Comparison of ENCODE assay signal across 10 mouse cellular contexts in genomic region chr4:138597904-138598347, GRCm38 (mm10). TPM values are rescaled to one million over a fixed set of nuclear protein-coding genes. Genes with fewer than 3 reads are reported as not detected.
DNase-seq lines count a peak whose midpoint lies in the region; ATAC-seq and TF ChIP-seq lines count a peak whose summit lies in the region.
"Had no signal": no experiment of that assay in that cellular context is flagged by ENCODE, and none has a peak within 500 bp of the region (broad histone marks: within the 10 kb centered on the region; RNA-seq: fewer than 3 reads in every experiment).

No protein-coding gene starts in this region.

- H3K27me3 ChIP-seq in hindbrain, postnatal 0 days (ENCODE audit: insufficient read depth, low read length) = no peaks in the 10 kb centered on the region

- 0 out of 2 replicates have a peak overlapping the region, but pooled peaks have one; percentile 19 for H3K4me2 ChIP-seq in hindbrain, postnatal 0 days (ENCODE audit: low read depth, low read length)
- H3K4me2 ChIP-seq: limb, embryonic 12.5 days had no signal

- H3K9me3 ChIP-seq in hindbrain, postnatal 0 days (ENCODE audit: low read length) = no peaks in the 10 kb centered on the region
- H3K9me3 ChIP-seq: limb, embryonic 12.5 days had no signal

- DNase-seq in cerebellum, postnatal 14 days = peak; percentile 38 to 63
- DNase-seq in cerebellum, adult 9-10 months = no peak
- peak; percentile 13 to 15 for DNase-seq in B cell, adult 2 months
- peak; percentile 77 for DNase-seq in embryo, embryonic 11 days
- peak; percentile 86 for DNase-seq in hindbrain, postnatal 0 days (ENCODE audit: low spot score)
- DNase-seq in right cerebral cortex, postnatal 25 days = peak; percentile 41
- no peak for DNase-seq in cerebellum, adult 18-20 months

- no peak for TF ChIP-seq CTCF in hindbrain, postnatal 0 days (IDR thresholded peaks at IDR 0.05; ENCODE audit: low read depth)

- peak; percentile 85 for ATAC-seq in hindbrain, postnatal 0 days
- ATAC-seq in megakaryocyte-erythroid progenitor cell, adult 5-6 weeks (replicated peaks; ENCODE audit: low FRiP score, low TSS enrichment, poor library complexity, severe bottlenecking) = peak; percentile 68

- H3K4me3 ChIP-seq in hindbrain, postnatal 0 days (ENCODE audit: low read length) = no peak overlapping the region
- H3K4me3 ChIP-seq: limb, embryonic 12.5 days had no signal

- peaks cover 22% of the 10 kb centered on the region for H3K4me1 ChIP-seq in hindbrain, postnatal 0 days (ENCODE audit: insufficient read depth, low read length)
- H3K4me1 ChIP-seq: limb, embryonic 12.5 days had no signal

- H3K9ac ChIP-seq in hindbrain, postnatal 0 days (replicated peaks; ENCODE audit: low read length) = no peak overlapping the region
- H3K9ac ChIP-seq: limb, embryonic 12.5 days had no signal

- peak overlapping the region; percentile 74 for H3K27ac ChIP-seq in hindbrain, postnatal 0 days
- H3K27ac ChIP-seq: limb, embryonic 12.5 days had no signal

- no peaks in the 10 kb centered on the region for H3K36me3 ChIP-seq in hindbrain, postnatal 0 days (ENCODE audit: insufficient read depth, low read length)
- H3K36me3 ChIP-seq: limb, embryonic 12.5 days had no signal

- 10% methylated on average over 7 of the region's 7 CpGs for WGBS in hindbrain, postnatal 0 days

RNA-seq across cellular contexts. Expression of gene Vwa5b1, which starts 37.8 kb away (rescaled TPM):
- total RNA-seq in hindbrain, postnatal 0 days (2014; rRNA removed) = 8.0 and 9.0 TPM in 2 replicates
- 2.3 and 2.7 TPM in 2 replicates for polyA plus RNA-seq in hindbrain, postnatal 0 days (2015; fragmentation: Nextera tagmentation; extraction: Ambion mirVana)
- not detected in 2 replicates for total RNA-seq in megakaryocyte-erythroid progenitor cell, adult 5-6 weeks (2014; fragmentation: Nextera tagmentation)
- total RNA-seq in megakaryocyte-erythroid progenitor cell, adult 5-6 weeks (2017) = 0.61 TPM in 1 of 2 replicates, not detected in the other
- polyA plus RNA-seq: spleen, adult 2 months had no signal

Comparison
In these comparisons a context has a peak if more than half of its experiments do, and no peak if none do; other contexts are left out.
1. DNase-seq: peak in cerebellum, postnatal 14 days (2 of 2), B cell, adult 2 months (2 of 2), embryo, embryonic 11 days (single experiment), hindbrain, postnatal 0 days (single experiment) and right cerebral cortex, postnatal 25 days (single experiment); none in cerebellum, adult 9-10 months (single experiment) and cerebellum, adult 18-20 months (0 of 2).